ENCODE assay signal across 23 mouse cellular contexts in the genomic region with DNA sequence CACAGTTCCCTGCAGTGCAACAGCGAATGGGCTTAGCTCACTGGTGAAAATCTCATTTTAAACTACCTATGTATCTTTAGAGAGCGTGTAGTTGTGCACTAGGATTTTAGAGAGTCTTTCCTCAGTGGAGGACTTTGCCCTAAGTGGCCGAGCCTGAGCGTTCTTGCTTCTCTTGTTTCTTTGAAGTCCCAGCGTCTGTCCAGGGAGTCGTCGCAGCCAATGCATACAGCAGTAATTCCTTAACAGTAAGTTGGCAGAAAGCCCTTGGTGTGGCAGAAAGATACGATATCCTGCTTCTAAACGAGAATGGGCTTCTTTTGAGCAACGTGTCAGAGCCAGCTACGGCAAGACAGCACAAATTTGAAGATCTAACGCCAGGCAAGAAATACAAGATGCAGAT.
"Had no signal": no experiment of that assay in that cellular context is flagged by ENCODE, and none has a peak within 500 bp of the region (broad histone marks: within the 10 kb centered on the region; RNA-seq: fewer than 3 reads in every experiment).

No protein-coding gene starts in this region.

- H3K4me3 ChIP-seq: heart, embryonic 10.5 days; heart, embryonic 13.5 days; heart, embryonic 15.5 days; hindbrain, embryonic 13.5 days; hindbrain, embryonic 15.5 days; limb, embryonic 13.5 days; limb, embryonic 15.5 days; liver, embryonic 12.5 days had no signal

- H3K27me3 ChIP-seq: heart, embryonic 13.5 days; heart, embryonic 15.5 days; hindbrain, embryonic 13.5 days; hindbrain, embryonic 15.5 days; limb, embryonic 13.5 days; limb, embryonic 15.5 days; liver, embryonic 12.5 days had no signal

- H3K4me2 ChIP-seq: heart, embryonic 13.5 days; heart, embryonic 15.5 days; hindbrain, embryonic 13.5 days; hindbrain, embryonic 15.5 days; limb, embryonic 13.5 days; limb, embryonic 15.5 days; liver, embryonic 12.5 days had no signal

- ATAC-seq: hindbrain, postnatal 0 days; liver, embryonic 12.5 days had no signal

- H3K9me3 ChIP-seq: heart, embryonic 10.5 days; heart, embryonic 13.5 days; heart, embryonic 15.5 days; hindbrain, embryonic 13.5 days; hindbrain, embryonic 15.5 days; limb, embryonic 13.5 days; limb, embryonic 15.5 days; liver, embryonic 12.5 days had no signal

- H3K4me1 ChIP-seq: heart, embryonic 10.5 days; heart, embryonic 13.5 days; heart, embryonic 15.5 days; hindbrain, embryonic 13.5 days; hindbrain, embryonic 15.5 days; limb, embryonic 13.5 days; limb, embryonic 15.5 days; liver, embryonic 12.5 days had no signal

- DNase-seq: gastrocnemius, postnatal 14 days; gastrocnemius, postnatal 36 days; heart, adult 18-20 months; heart, postnatal 14 days; heart, postnatal 36 days; kidney, adult 18-20 months; kidney, adult 8-10 months; kidney, postnatal 10 days; kidney, postnatal 25 days; kidney, postnatal 4 days; layer of hippocampus, adult 9-11 months; layer of hippocampus, postnatal 36 days; left cerebral cortex, postnatal 4 days had no signal

- H3K27ac ChIP-seq: heart, embryonic 10.5 days; heart, embryonic 13.5 days; heart, embryonic 15.5 days; hindbrain, embryonic 13.5 days; hindbrain, embryonic 15.5 days; hindbrain, postnatal 0 days; limb, embryonic 13.5 days; limb, embryonic 15.5 days; liver, embryonic 12.5 days; liver, embryonic 14.5 days had no signal

- H3K9ac ChIP-seq: heart, embryonic 13.5 days; heart, embryonic 15.5 days; hindbrain, embryonic 13.5 days; hindbrain, embryonic 15.5 days; limb, embryonic 13.5 days; limb, embryonic 15.5 days; liver, embryonic 12.5 days; liver, embryonic 14.5 days had no signal

- H3K36me3 ChIP-seq: heart, embryonic 15.5 days; hindbrain, embryonic 13.5 days; hindbrain, embryonic 15.5 days; limb, embryonic 13.5 days; limb, embryonic 15.5 days; liver, embryonic 12.5 days had no signal
